Mouse (Mus musculus): Measurements from ENCODE around the gene Cntn5.

Cntn5 gene

GRCm38 (mm10) chr9:9886210-9886609 lies 1018.4 kb downstream of the Cntn5 start:
- no peak for DNase-seq

- DNase-seq: peak; percentile 66 to 79
Observed at GRCm38 (mm10) chr9:9882779-9883383, 1021.7 kb downstream of the Cntn5 start.

GRCm38 (mm10) chr9:9872112-9873035 lies 1032.2 kb downstream of the Cntn5 start:
- no peak for DNase-seq

- DNase-seq: no peak
Observed at GRCm38 (mm10) chr9:9860631-9861030, 1043.9 kb downstream of the Cntn5 start.

- no peak for DNase-seq
Observed at GRCm38 (mm10) chr9:9859323-9859722, 1045.3 kb downstream of the Cntn5 start.

- no peak for DNase-seq
Observed at GRCm38 (mm10) chr9:9854791-9855190, 1049.8 kb downstream of the Cntn5 start.

GRCm38 (mm10) chr9:9830231-9830630 lies 1074.3 kb downstream of the Cntn5 start:
- no peak for DNase-seq

- DNase-seq: no peak
Observed at GRCm38 (mm10) chr9:9819963-9820362, 1084.6 kb downstream of the Cntn5 start.

- no peak for DNase-seq
Observed at GRCm38 (mm10) chr9:9817477-9817876, 1087.1 kb downstream of the Cntn5 start.

- DNase-seq: no peak
Observed at GRCm38 (mm10) chr9:9799546-9799945, 1105.0 kb downstream of the Cntn5 start.

- no peak for DNase-seq
Observed at GRCm38 (mm10) chr9:9783680-9784079, 1120.9 kb downstream of the Cntn5 start.

- no peak for DNase-seq
Observed at GRCm38 (mm10) chr9:9781157-9781884, 1123.3 kb downstream of the Cntn5 start.

- DNase-seq: no peak
Observed at GRCm38 (mm10) chr9:9779646-9780045, 1124.9 kb downstream of the Cntn5 start.

GRCm38 (mm10) chr9:9770777-9771176 lies 1133.8 kb downstream of the Cntn5 start:
- no peak for DNase-seq

- no peak for DNase-seq
Observed at GRCm38 (mm10) chr9:9769659-9770058, 1134.9 kb downstream of the Cntn5 start.

- DNase-seq: no peak
Observed at GRCm38 (mm10) chr9:9718145-9718544, 1186.4 kb downstream of the Cntn5 start.

GRCm38 (mm10) chr9:9708671-9709070 lies 1195.9 kb downstream of the Cntn5 start:
- no peak for DNase-seq

- no peak for DNase-seq
Observed at GRCm38 (mm10) chr9:9707766-9708165, 1196.8 kb downstream of the Cntn5 start.

GRCm38 (mm10) chr9:9705180-9705579 lies 1199.4 kb downstream of the Cntn5 start:
- no peak for DNase-seq

GRCm38 (mm10) chr9:9696636-9697035 lies 1207.9 kb downstream of the Cntn5 start:
- DNase-seq: no peak

- no peak for DNase-seq
Observed at GRCm38 (mm10) chr9:9682348-9682884, 1222.2 kb downstream of the Cntn5 start.

GRCm38 (mm10) chr9:9676078-9676477 lies 1228.5 kb downstream of the Cntn5 start:
- DNase-seq: no peak

GRCm38 (mm10) chr9:9674531-9674930 lies 1230.0 kb downstream of the Cntn5 start:
- DNase-seq: peak; percentile 3 to 4
